Mouse (Mus musculus) left cerebral cortex, postnatal 10 days (tissue): ENCODE measurements around the gene Ipo9. TPM values are rescaled to one million over a fixed set of nuclear protein-coding genes. Genes with fewer than 3 reads are reported as not detected.

Source experiments
- DNase-seq, 2 experiments: peaks; one replicate each; pipeline ENCODE4 v3.0.0; 2021 to 2022; ENCODE audit warnings: low spot score in 2 of 2, mixed read lengths in 1 of 2; ENCODE audit errors: extremely low spot score in 1 of 2
- intact Hi-C: fragments of 180-260 bp; cut with DNase I; formaldehyde crosslinking; loops from one replicate; pipeline ENCODE4 v1.15.1; 2025
- total RNA-seq, 2 experiments: library from RNA; stranded (reverse); gene quantifications; 2 replicates each; pipeline ENCODE4 v1.2.3; 2021

Gene Ipo9
- 100 to 1,000 TPM; 170 TPM for total RNA-seq

DNA sequence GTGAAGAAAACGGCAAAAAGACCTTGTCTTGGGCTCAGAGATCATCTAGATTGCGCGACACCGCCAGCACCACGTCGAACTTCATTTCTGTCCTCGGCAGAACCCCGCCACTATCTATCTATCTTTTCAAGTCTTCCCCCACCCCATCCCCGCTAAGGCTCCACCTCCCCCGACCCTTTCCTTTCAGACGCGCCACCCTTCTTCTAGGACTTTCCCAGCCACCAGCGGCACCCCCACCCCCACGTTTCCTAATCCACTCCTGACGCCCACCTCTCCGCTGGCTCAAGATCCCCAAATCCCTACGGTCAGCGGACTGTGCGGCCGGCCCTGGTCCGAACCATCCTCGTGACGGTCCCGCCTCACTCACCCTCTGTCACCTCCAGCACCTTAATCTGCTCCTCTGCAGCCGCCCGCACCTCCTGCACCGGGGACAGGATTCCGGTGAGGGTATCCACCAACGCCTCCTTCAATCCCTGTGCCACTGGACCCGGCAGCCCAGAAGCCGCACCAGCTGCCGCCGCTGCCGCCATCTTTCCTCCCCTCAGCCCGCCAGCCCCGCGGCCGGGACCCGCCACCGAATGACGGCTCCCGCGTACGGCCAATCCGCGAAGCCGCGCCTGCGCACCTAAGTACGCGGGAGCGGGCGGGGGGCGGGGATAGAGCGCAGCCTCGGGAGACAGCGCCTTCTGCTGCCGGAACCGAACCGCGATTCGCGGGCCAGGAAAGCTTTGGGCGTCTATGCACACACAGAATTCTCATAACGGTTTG, at the start of gene Ipo9:
Gene Ipo9, minus strand, starts transcription at position 599 of the 768 bp plus-strand sequence.
- DNase-seq, result peak; percentile 91 to 96
- intact Hi-C loops, result no loop called here

GRCm38 (mm10) chr1:135475571-135475895, 45.2 kb upstream of the Ipo9 start:
- intact Hi-C loops, result no loop called here

DNA sequence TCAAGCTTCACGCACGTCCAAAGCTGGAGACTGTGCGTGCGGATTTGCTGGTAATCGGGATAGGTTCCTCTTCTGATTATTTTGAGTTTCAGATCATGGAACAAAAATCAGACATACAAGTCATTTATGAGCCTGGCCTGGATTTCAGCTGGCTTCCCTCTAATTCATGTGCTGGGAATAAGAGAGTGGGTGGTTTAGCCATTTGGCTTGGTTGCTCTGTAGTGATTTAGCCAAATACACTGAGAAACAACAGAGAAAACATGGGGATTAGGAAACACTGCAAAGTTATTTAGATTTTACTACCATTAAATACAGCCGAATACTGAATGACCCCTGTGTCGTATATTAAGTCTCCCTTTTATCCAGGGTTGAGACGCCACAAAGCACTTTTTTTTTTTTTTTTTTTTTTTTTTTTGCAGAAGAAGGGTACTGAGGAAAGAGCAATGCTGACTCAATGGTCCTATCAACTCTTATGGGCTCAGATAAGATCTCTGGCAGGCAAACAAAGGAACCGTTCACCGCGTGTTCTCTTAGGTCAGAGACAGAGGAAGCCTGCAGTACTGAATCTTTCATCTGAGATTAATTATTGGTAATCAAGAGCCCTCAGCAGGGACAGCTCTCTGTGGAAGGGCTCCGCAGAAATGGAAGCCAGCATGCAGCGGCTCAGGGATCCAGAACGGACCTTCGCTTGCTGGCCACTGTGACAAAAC, 44.7 kb upstream of the Ipo9 start:
- intact Hi-C loops, result loop anchor here (5.0 kb wide), 1 partner anchor 212 kb away; no protein-coding TSS in a partner anchor
- no peak for DNase-seq

More at GRCm38 (mm10) chr1:135475571-135475895, 45.2 kb upstream of the Ipo9 start:
- DNase-seq, result no peak

GRCm38 (mm10) chr1:135472536-135472935, 42.2 kb upstream of the Ipo9 start:
- DNase-seq, result no peak
- intact Hi-C loops, result loop anchor here (5.0 kb wide), 1 partner anchor 215 kb away; no protein-coding TSS in a partner anchor

DNA sequence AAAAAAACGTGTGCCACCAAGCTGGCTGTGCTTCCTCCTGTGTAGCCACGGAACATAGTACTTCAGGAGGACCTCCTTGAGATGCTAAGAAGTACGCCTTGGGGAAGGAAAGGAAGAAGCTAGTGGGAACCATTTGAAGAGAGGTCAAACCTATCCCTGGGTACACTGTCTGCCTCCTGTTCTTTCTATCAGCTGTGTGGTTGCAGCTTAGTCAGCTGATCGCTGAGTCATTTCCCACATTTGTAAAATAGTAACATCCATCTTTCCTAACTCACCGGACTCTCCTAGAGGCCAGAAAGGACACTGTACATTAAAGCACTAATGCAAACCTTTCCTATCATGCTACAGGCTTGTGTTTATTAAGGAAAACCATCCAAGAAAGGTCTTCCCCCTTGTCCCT, 41.4 kb upstream of the Ipo9 start:
- no peak for DNase-seq
- intact Hi-C loops, result loop anchor here (5.0 kb wide), 1 partner anchor 216 kb away; no protein-coding TSS in a partner anchor

- no peak for DNase-seq
- intact Hi-C loops, result loop anchor here (5.0 kb wide), 1 partner anchor 217 kb away; no protein-coding TSS in a partner anchor
Measured at GRCm38 (mm10) chr1:135470546-135470945, 40.2 kb upstream of the Ipo9 start.

DNA sequence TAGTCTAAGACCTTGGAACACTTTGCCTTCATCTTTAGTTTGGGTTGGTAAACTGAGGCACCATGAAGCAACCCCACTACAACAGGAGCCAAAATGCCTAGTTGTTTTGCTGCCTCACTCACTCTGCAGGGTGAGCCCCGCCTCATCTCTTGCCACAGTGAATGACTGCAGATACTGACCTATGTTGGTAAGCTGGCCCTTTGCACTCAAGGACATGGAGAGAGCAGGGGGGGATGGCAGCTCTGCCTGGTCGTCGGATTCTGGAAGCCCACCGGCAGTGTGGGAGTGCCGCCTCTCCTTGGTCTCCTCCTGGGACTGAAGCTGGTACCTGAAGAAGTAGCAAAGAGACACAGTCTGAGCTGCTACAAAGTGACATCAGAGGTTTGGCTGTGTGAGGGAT, 37.2 kb upstream of the Ipo9 start:
- no peak for DNase-seq
- intact Hi-C loops, result no loop called here

DNA sequence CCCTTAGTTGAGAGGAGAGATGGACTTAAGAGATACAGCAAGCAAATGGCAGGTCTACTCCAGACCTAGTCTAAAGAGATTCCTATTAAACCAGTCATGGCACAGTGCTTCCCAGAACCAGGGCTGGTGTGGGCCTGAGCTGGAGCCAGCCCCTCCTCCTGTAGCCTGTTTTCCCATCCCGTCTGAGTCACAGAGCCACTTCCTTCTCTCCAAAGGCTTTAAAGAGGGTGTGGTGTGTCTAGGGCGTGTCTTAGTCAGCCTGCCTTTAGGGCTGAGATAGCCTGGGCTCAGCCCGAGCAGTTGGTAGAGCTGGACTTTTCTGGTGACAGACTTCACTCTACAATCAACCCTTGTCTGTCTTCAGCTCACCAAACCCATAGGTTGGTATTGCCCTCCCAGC, 36.6 kb upstream of the Ipo9 start:
- DNase-seq, result no peak
- intact Hi-C loops, result no loop called here

DNA sequence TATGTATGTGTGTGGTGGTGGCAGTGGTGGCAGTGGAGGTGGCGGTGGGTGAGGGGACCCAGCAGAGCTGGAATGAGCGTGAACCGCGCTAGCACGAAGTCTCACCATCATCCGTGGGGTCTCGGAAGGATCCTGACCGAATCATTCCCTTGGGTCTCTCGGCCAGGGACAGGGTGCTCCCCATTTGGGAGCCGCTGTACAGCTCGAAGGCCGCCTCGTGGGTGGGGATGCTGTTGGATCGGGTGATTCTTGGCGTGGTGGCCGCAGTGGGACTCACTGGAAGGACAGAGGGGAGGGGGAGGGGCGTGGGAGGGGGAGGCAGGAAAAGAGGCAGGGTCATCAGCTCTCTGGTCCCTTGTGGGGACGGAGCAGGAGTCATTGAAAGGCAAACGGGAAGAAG, 35.4 kb upstream of the Ipo9 start:
- intact Hi-C loops, result no loop called here

GRCm38 (mm10) chr1:135462736-135463135, 32.4 kb upstream of the Ipo9 start:
- DNase-seq, result no peak
- intact Hi-C loops, result loop anchor here (2.0 to 5.0 kb wide), 2 partner anchors 75 to 208 kb away; no protein-coding TSS in a partner anchor

More for the DNA sequence above, 35.4 kb upstream of the Ipo9 start:
- DNase-seq, result no peak

- no peak for DNase-seq
- intact Hi-C loops, result loop anchor here (2.0 to 5.0 kb wide), 2 partner anchors 75 to 208 kb away; no protein-coding TSS in a partner anchor
Measured at GRCm38 (mm10) chr1:135462304-135462703, 32.0 kb upstream of the Ipo9 start.

DNA sequence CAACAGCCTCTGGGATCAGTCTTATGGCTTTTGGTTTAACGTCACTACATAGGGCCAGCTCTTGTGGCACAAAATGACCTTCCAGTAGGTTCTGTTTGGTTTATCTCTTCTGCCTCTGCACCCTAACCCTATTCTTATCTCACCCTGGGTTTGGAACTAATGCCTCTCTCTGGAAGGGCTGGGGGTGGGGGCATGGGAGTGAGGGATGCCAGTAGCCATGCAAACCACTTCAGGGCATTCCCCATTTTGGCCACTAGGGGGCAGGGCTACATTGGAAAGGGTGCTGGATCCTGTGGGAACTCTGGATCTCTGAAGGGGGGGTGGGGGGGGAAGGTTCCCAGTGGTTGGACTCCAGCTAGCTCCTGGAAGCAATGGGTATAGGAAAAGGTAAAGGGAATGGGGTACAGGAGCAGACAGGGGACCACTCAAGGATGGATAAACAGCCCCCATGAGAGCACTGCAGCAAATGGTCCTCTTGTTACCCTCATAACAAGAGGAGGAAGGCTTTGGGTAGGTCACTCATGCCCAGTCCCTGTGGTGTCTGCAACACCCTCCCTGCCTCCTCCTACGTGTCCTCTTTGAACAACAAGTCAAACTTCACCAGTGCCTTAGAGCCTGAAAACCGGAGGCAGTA, 30.9 kb upstream of the Ipo9 start:
- DNase-seq, result peak; percentile 44 to 84
- intact Hi-C loops, result loop anchor here (2.0 to 5.0 kb wide), 2 partner anchors 76 to 240 kb away; no protein-coding TSS in a partner anchor

DNA sequence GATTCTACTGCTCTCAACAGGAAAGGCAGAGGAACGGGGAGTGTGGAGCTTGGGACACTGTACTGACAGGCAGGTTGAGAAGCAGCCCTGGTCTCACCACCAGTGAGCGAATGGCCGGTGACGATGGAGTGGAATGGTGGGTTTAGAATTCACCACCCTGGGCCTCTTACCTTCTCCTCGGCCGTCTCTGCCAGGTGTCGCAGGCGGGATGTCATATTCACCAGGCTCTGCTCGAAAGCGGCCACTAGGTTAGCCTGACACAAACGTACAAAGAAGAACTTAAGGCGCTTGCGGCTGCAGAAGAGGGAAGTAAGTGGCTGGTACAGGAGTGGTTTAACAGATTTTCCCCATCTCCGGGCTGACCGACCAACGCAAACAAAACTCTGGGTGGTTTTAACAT, 30.2 kb upstream of the Ipo9 start:
- no peak for DNase-seq
- intact Hi-C loops, result loop anchor here (2.0 to 5.0 kb wide), 2 partner anchors 77 to 240 kb away; no protein-coding TSS in a partner anchor

- intact Hi-C loops, result no loop called here
- no peak for DNase-seq
Measured at GRCm38 (mm10) chr1:135457860-135458259, 27.6 kb upstream of the Ipo9 start.

DNA sequence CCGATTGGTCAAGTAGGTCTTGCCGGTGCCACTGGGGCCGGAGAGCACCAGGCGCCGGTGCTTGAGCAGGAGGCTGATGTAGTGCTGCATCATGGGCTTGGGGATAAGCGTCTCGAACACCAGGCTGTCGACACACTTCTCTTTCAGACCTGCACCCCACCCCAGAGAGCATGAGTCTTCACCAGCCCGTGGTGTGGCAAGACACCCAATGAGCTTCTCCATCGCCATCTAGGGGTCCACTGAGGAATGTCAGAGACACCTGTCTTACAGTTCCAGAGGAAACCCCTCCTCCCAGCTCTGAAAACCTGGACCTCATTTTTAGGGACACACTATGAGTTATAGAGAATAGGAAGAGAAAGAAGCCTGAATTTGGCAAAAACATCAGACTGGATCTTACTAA, 22.0 kb upstream of the Ipo9 start:
- intact Hi-C loops, result no loop called here
- DNase-seq, result peak in 1 of 2 experiments; percentile 56

DNA sequence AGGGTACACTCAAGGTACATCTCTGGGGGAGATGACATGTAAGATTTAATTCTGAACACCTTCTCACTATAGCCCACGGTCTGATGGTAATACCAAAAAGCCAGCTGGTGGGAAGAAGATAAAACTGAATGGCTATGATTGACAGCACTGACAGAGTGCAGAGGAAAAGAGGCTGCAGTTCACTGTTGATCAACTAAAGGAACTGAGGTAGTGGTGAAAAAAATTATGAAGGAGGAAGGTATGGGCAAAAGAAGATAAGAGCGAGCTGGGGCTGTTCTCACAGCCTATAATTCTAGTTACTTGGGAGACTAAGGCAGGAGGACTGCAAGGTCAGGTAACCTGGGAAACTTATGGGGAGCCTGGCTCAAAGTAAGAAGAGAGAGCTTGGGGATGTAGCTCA, 21.1 kb upstream of the Ipo9 start:
- DNase-seq, result no peak
- intact Hi-C loops, result no loop called here

- intact Hi-C loops, result no loop called here
- no peak for DNase-seq
Measured at GRCm38 (mm10) chr1:135449876-135450275, 19.6 kb upstream of the Ipo9 start.

GRCm38 (mm10) chr1:135448940-135449339, 18.6 kb upstream of the Ipo9 start:
- intact Hi-C loops, result no loop called here
- DNase-seq, result no peak

DNA sequence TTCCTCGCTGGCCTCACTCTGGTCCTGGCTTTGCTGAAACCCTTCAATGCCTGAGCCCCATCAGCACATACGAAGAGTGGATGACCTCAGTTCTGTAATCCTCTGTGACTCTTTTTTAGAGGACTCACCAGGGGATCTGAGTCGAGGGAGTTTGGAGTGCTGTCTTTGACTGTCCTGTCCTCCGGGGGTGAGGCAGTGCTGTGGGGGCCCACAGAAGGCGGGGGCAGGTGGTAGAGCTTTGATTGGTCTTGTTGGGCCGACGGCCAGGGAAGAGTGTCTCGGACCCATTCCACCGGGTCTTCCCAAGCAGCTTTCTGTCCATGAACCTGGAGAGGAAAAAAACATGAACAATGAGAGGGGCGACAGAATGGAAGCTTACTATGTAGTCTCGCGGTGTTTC, 13.2 kb upstream of the Ipo9 start:
- intact Hi-C loops, result loop anchor here (5.0 kb wide), 1 partner anchor 41 kb away; no protein-coding TSS in a partner anchor
- DNase-seq, result no peak
